Mouse (Mus musculus): ENCODE results near the gene Kti12. TPM values are rescaled to one million over a fixed set of nuclear protein-coding genes. Genes with fewer than 3 reads are reported as not detected.

Kti12 gene
- total RNA-seq, 2 experiments from 2014 or later = 21.2 to 24.5 TPM

- no peak for DNase-seq (ENCODE audit: low spot score)
Measured at GRCm38 (mm10) chr4:108866806-108867205, 19.2 kb downstream of the Kti12 start.

DNA sequence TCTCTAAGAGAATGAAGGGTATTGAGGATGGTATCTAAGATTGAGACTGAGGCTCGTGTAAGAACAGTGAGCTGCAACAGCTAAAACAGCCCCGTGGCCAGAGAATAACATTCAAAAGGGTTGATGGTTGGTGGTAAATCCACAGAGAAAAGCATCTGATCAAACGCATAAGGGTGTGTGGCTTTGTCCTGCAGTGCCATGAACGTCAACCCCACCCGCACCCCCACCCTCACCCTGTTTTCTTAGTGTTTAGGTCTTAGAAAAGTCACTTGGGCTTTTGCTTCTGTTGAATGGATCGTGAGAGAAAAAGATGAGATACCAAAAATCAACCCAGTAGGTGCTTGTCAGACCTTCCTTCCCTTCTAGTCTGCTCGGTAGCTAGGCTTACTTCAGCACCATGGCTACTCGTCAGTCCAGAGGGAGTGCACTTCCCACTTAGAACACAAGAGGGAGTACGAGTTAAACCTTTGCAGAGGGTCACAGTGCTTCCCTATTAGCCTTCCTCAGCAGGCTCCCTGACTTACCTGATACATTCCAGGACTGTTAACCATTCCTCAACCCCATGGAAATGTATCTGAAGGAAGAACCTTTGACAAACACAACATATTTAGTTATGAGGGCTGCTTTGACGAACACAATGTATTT, 22.3 kb downstream of the Kti12 start:
- peak; percentile 88 for DNase-seq (ENCODE audit: low spot score)

DNA sequence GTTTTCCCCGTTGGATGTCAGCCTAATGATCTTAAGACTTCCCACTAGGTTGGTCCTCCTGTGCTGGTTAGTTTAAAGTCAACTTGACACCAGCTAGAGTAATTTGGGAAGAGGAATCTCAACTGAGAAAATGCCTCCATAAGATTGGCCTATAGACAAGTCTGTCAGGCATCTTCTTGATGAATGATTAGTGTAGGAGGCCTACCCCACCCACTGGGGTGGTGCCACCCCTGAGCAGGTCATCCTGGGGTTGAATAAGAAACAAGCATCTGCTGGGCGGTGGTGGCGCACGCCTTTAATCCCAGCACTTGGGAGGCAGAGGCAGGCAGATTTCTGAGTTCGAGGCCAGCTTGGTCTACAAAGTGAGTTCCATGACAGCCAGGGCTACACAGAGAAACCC, 26.2 kb downstream of the Kti12 start:
- no peak for DNase-seq (ENCODE audit: low spot score)

DNA sequence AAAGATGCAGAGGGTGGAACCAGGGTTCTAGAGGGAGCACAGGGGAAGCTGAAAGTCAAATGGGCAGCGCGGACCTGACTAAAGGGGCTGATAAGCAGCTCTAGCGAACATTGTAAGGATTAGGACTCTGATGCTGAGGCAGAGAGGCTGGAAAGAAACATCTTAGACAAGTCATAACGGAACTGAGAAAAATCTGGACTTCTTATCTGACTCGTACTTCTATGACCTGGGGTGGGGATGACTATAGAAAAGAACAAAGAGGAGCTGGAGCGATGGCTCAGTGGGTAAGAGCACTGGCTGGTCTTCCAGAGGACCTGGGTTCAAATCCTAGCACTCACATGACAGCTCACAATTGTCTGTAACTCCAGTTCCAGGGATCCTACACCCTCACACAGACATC, 30.3 kb downstream of the Kti12 start:
- DNase-seq (ENCODE audit: low spot score) = no peak

DNA sequence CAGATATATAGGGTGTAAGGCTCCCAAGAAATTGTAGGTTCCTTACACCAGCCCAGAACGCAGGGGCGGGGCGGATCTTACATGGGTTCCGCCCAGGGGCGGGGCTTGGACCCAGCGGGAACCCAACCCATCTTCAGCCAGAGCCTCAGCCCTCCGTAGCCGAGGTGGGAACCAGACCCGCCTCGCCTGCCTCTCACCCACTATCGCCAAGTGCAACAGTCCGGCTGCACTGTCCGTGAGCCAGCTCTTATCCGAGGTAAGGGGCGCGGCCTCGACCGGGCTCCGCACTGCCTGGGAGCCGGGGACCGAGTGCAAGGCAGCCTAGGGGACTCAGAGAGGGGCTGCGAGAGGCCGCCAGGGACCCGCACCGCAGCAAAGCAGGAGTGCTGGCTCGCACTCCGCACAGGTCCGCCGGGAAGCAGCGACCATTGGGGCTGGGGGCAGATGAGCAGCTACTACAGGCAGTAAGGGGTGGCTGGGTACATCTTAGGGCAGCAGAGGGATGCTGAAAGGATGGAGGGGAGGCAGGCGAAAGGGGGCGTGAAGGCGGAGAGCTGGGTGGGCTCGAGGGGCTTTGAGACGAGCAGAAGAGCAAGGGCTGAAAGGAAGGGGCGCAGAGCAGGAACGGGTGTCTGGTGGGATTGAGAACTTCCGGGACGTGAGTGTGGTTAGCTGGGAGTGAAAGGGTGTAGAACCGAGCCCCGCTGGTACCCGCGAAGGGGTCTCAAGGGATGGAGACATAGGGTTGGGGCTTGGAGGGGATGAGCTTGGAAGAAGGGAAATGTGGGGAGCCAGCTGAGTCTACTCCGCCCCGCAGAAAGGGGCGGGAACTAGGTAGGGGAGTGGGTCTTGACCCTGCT, 31.6 kb downstream of the Kti12 start, which contains the start of gene Rab3b:
TSS of gene Rab3b (plus strand) at position 101 of the 860 bp plus-strand sequence.
- peak; percentile 33 for DNase-seq (ENCODE audit: low spot score)

GRCm38 (mm10) chr4:108883815-108884214, 36.2 kb downstream of the Kti12 start:
- no peak for DNase-seq (ENCODE audit: low spot score)

GRCm38 (mm10) chr4:108887456-108887855, 39.9 kb downstream of the Kti12 start:
- DNase-seq (ENCODE audit: low spot score) = no peak

DNA sequence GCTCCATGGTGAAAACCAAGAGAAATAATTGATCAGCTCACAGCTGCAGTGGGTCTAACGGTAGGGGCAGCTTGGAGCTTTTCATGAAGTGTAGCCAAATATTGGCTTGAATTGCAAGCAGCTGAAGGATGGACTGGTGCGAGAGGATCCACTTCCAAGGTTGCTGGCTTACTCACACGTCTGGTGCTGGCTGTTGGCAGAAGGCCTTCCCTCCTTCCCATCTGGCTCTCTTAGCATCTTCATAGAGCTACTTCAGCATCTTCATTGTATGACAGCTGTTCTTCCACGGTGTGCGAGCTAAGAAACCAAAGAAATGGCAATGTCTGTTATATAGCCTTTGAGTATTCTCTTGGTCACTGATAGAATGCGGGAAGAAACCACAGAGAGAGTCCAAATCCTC, 43.3 kb downstream of the Kti12 start:
- no peak for DNase-seq (ENCODE audit: low spot score)

Other genes with a start within 250 kb of the Kti12 start
- gene Cc2d1b, start 227.8 kb upstream of the Kti12 start, total RNA-seq (2021) = 10 to 100 TPM; 17.4 to 18.4 TPM
- gene 3110021N24Rik, start 128.1 kb upstream of the Kti12 start, total RNA-seq (2021) = 1 to 10 TPM in 1 of 2 experiments, under 1 TPM in 1; 0.57 to 1.1 TPM
- 10 to 100 TPM; 58.2 to 61.6 TPM for gene Zfyve9, start 67.0 kb upstream of the Kti12 start, total RNA-seq (2021)
- 10 to 100 TPM; 39.5 to 44.5 TPM for gene Btf3l4, start 14.2 kb upstream of the Kti12 start, total RNA-seq (2021)
- 10 to 100 TPM; 10.9 to 12.0 TPM for gene Txndc12, start 13.2 kb upstream of the Kti12 start, total RNA-seq (2021)
- not detected for gene A730015C16Rik, start 834 bp downstream of the Kti12 start, total RNA-seq (2021)
- under 1 TPM; 0.14 to 0.21 TPM for gene Rab3b, start 31.3 kb downstream of the Kti12 start, total RNA-seq (2021)
- 100 to 1,000 TPM; 150 to 152 TPM for gene Nrd1, start 152.9 kb downstream of the Kti12 start, total RNA-seq (2021)

Measured in gastrocnemius, adult 18-20 months (tissue).